Mouse (Mus musculus): ENCODE results near the gene Crtc2.

The Crtc2 gene

GRCm38 (mm10) chr3:90313367-90313766 is 59.4 kb downstream of the Crtc2 start:
- no peak for DNase-seq (ENCODE audit: low spot score)

Measured in yolk sac, embryonic 10.5 days (tissue).